Mouse (Mus musculus) heart, postnatal 0 days (tissue): ENCODE measurements around the gene Map6d1. TPM values are rescaled to one million over a fixed set of nuclear protein-coding genes. Genes with fewer than 3 reads are reported as not detected.

Experiments used
- ATAC-seq: fragments of 200-750 bp; cut with Nextera tagmentation; 2 replicates; pipeline ENCODE4 v1.8.0; 2017; ENCODE audit warnings: low read depth, moderate number of reproducible peaks, moderate library complexity; ENCODE audit not compliant: insufficient read depth
- DNase-seq: peaks from one replicate; pipeline ENCODE4 v3.0.0-alpha.2; 2016; ENCODE audit warnings: low spot score
- H3K27ac ChIP-seq: fragments of 300-500 bp; sonication (generic); 2 replicates; pipeline ENCODE4 v1.5.1; 2014; ENCODE audit warnings: low read depth, mild to moderate bottlenecking
- H3K27me3 ChIP-seq: fragments of 300-500 bp; sonication (generic); 2 replicates; pipeline ENCODE4 v1.6.1; 2014; ENCODE audit warnings: low read length, mixed read lengths; ENCODE audit not compliant: control insufficient read depth, insufficient read depth
- H3K36me3 ChIP-seq: fragments of 300-500 bp; sonication (generic); replicated peaks from 2 replicates; pipeline ENCODE4 v1.6.1; 2014; ENCODE audit warnings: low read length, mixed read lengths; ENCODE audit not compliant: control insufficient read depth, insufficient read depth
- H3K4me1 ChIP-seq: fragments of 300-500 bp; sonication (generic); 2 replicates; pipeline ENCODE4 v1.6.1; 2014; ENCODE audit warnings: antibody characterized with exemption; ENCODE audit not compliant: control insufficient read depth, insufficient read depth
- H3K4me2 ChIP-seq: fragments of 300-500 bp; sonication (generic); 2 replicates; pipeline ENCODE4 v1.6.1; 2014; ENCODE audit warnings: low read depth, mild to moderate bottlenecking, low read length, moderate library complexity
- H3K4me3 ChIP-seq: fragments of 300-500 bp; sonication (generic); 2 replicates; pipeline ENCODE4 v1.5.1; 2014; ENCODE audit warnings: low read depth, low read length
- H3K9ac ChIP-seq: fragments of 300-500 bp; sonication (generic); replicated peaks from 2 replicates; pipeline ENCODE4 v1.6.1; 2014; ENCODE audit warnings: low read depth, low read length, mixed read lengths
- H3K9me3 ChIP-seq: fragments of 300-500 bp; sonication (generic); replicated peaks from 2 replicates; pipeline ENCODE4 v1.6.1; 2016; ENCODE audit warnings: low read length; ENCODE audit not compliant: control insufficient read depth
- CTCF ChIP-seq: IDR thresholded peaks from 2 replicates; pipeline ENCODE4 v1.5.1; 2016; ENCODE audit warnings: antibody characterized with exemption, control low read depth, low read depth
- EP300 ChIP-seq: IDR thresholded peaks from 2 replicates; pipeline ENCODE4 v1.6.1; 2016; ENCODE audit warnings: antibody characterized with exemption, low read depth
- WGBS: fragments of 180-500 bp; shearing (Covaris S2); extraction: QIAGEN DNeasy Blood & Tissue Kit; methylation state at CpG from one replicate; pipeline ENCODE4 v1.1.7; 2014; 5-methylcytosine and 5-hydroxymethylcytosine counted together
- polyA plus RNA-seq: library from polyadenylated mRNA; unstranded; fragments of >200 nt; fragmentation: Nextera tagmentation; extraction: Ambion mirVana; gene quantifications from 2 replicates; pipeline ENCODE4 v1.2.1, GENCODE M21; 2015
- total RNA-seq: library from RNA; depleted of rRNA; stranded (reverse); fragments of >200 nt; gene quantifications from 2 replicates; pipeline ENCODE4 v1.2.3, GENCODE M21; 2014; ENCODE audit warnings: low replicate concordance; rRNA removed

Map6d1 gene
- total and polyA plus RNA-seq, 2 experiments from 2014 or later: 0.18 to 1.9 TPM

- no peak overlapping the region for H3K27ac ChIP-seq
- TF ChIP-seq EP300: no peak
- peak; percentile 62 for TF ChIP-seq CTCF
- no peak overlapping the region for H3K4me2 ChIP-seq
- no peaks in the 10 kb centered on the region for H3K4me1 ChIP-seq
- H3K9me3 ChIP-seq: no peaks in the 10 kb centered on the region
- DNase-seq (no peak), ATAC-seq (no peak)
- H3K9ac ChIP-seq: no peak overlapping the region
- H3K4me3 ChIP-seq: no peak overlapping the region
- 54% methylated on average over 2 of the region's 2 CpGs for WGBS
- H3K27me3 ChIP-seq: no peaks in the 10 kb centered on the region
- H3K36me3 ChIP-seq: peaks cover 55% of the 10 kb centered on the region
These were observed 55.8 kb downstream of the Map6d1 start for GRCm38 (mm10) chr16:20185368-20185767.

Other genes with a start within 250 kb of the Map6d1 start
- gene Klhl24, start 143.8 kb downstream of the Map6d1 start, total RNA-seq: 142 and 201 TPM in 2 replicates
- 58.5 and 67.7 TPM in 2 replicates for gene Klhl24, start 143.8 kb downstream of the Map6d1 start, polyA plus RNA-seq
- gene Yeats2, start 100.3 kb downstream of the Map6d1 start, total RNA-seq: 27.8 and 51.9 TPM in 2 replicates
- gene Yeats2, start 100.3 kb downstream of the Map6d1 start, polyA plus RNA-seq: 5.3 and 5.8 TPM in 2 replicates
- gene Parl, start 61.0 kb upstream of the Map6d1 start, total RNA-seq: 46.7 and 137 TPM in 2 replicates
- 114 and 119 TPM in 2 replicates for gene Parl, start 61.0 kb upstream of the Map6d1 start, polyA plus RNA-seq
- gene Cyp2ab1, start 84.0 kb upstream of the Map6d1 start, total RNA-seq: not detected in 2 replicates
- 0.12 TPM in 1 of 2 replicates, not detected in the other for gene Cyp2ab1, start 84.0 kb upstream of the Map6d1 start, polyA plus RNA-seq
- gene Abcc5, start 185.0 kb upstream of the Map6d1 start, total RNA-seq: 60.7 and 64.3 TPM in 2 replicates
- 26.0 and 29.9 TPM in 2 replicates for gene Abcc5, start 185.0 kb upstream of the Map6d1 start, polyA plus RNA-seq